Mouse (Mus musculus) liver, embryonic 14.5 days (tissue): ENCODE results near the gene Ica1l.

Source experiments
- CTCF ChIP-seq: IDR thresholded peaks from 2 replicates; pipeline ENCODE4 v1.5.1; 2016; ENCODE audit warnings: antibody characterized with exemption, low read depth, control low read depth
- EP300 ChIP-seq: IDR thresholded peaks from 2 replicates; pipeline ENCODE4 v1.6.1; 2016; ENCODE audit warnings: antibody characterized with exemption, low read depth

GRCm38 (mm10) chr1:60056310-60056709, 13.3 kb upstream of the Ica1l start:
- TF ChIP-seq CTCF = no peak
- TF ChIP-seq EP300 = no peak
